Mouse (Mus musculus) forebrain, postnatal 0 days (tissue): Measurements from ENCODE around the gene Grb10. TPM values are rescaled to one million over a fixed set of nuclear protein-coding genes. Genes with fewer than 3 reads are reported as not detected.
A peak's percentile ranks its signal among the peaks of the same experiment; 100 is the strongest.

Experiments
- ATAC-seq: fragments of 200-750 bp; cut with Nextera tagmentation; 2 replicates; pipeline ENCODE4 v1.8.0; 2017; ENCODE audit warnings: mild to moderate bottlenecking, moderate library complexity
- DNase-seq: peaks from one replicate; pipeline ENCODE4 v3.0.0-alpha.2; 2015
- H3K27ac ChIP-seq: fragments of 300-500 bp; sonication (generic); 2 replicates; pipeline ENCODE4 v1.5.1; 2014; ENCODE audit warnings: low read depth, mild to moderate bottlenecking, antibody characterized with exemption, low read length, moderate library complexity, mixed read lengths
- H3K27me3 ChIP-seq: fragments of 300-500 bp; sonication (generic); 2 replicates; pipeline ENCODE4 v1.6.1; 2014; ENCODE audit warnings: mild to moderate bottlenecking, low read length, mixed read lengths; ENCODE audit not compliant: insufficient read depth
- H3K36me3 ChIP-seq: fragments of 300-500 bp; sonication (generic); 2 replicates; pipeline ENCODE4 v1.6.1; 2014; ENCODE audit warnings: mild to moderate bottlenecking, moderate library complexity; ENCODE audit not compliant: insufficient read depth
- H3K4me1 ChIP-seq: fragments of 300-500 bp; sonication (generic); 2 replicates; pipeline ENCODE4 v1.6.1; 2014; ENCODE audit warnings: antibody characterized with exemption; ENCODE audit not compliant: insufficient read depth
- H3K4me2 ChIP-seq: fragments of 300-500 bp; sonication (generic); 2 replicates; pipeline ENCODE4 v1.6.1; 2014; ENCODE audit warnings: low read depth, mild to moderate bottlenecking, moderate library complexity
- H3K4me3 ChIP-seq: fragments of 300-500 bp; sonication (generic); 2 replicates; pipeline ENCODE4 v1.5.1; 2014; ENCODE audit warnings: low read depth, low read length, mixed read lengths
- H3K9ac ChIP-seq: fragments of 300-500 bp; sonication (generic); 2 replicates; pipeline ENCODE4 v1.6.1; 2014; ENCODE audit warnings: mild to moderate bottlenecking
- H3K9me3 ChIP-seq: fragments of 300-500 bp; sonication (generic); 2 replicates; pipeline ENCODE4 v1.6.1; 2016; ENCODE audit warnings: low read length
- CTCF ChIP-seq: sonication (generic); IDR thresholded peaks from 2 replicates; pipeline ENCODE4 v1.5.1; 2016; ENCODE audit warnings: antibody characterized with exemption, control low read depth, low read depth
- WGBS: fragments of 180-500 bp; shearing (Covaris S2); extraction: QIAGEN DNeasy Blood & Tissue Kit; methylation state at CpG from one replicate; pipeline ENCODE4 v1.1.7; 2014; 5-methylcytosine and 5-hydroxymethylcytosine counted together
- polyA plus RNA-seq: library from polyadenylated mRNA; unstranded; fragments of >200 nt; fragmentation: Nextera tagmentation; extraction: Ambion mirVana; gene quantifications from 2 replicates; pipeline ENCODE4 v1.2.1, GENCODE M21; 2015
- total RNA-seq: library from RNA; depleted of rRNA; stranded (reverse); fragments of >200 nt; gene quantifications from 2 replicates; pipeline ENCODE4 v1.2.3, GENCODE M21; 2014

Grb10 gene
- total and polyA plus RNA-seq, 2 experiments from 2014 or later, result 32.7 to 80.3 TPM

GRCm38 (mm10) chr11:12048547-12049327 lies 10.3 kb upstream of the Grb10 start:
- no peak overlapping the region for H3K27ac ChIP-seq
- DNase-seq, result peak; percentile 43
- no peak overlapping the region for H3K4me2 ChIP-seq
- no peaks in the 10 kb centered on the region for H3K9me3 ChIP-seq
- 38% methylated on average over 2 of the region's 2 CpGs for WGBS
- H3K9ac ChIP-seq, result no peak overlapping the region
- ATAC-seq, result peak; percentile 36; the same call in 1 of the 2 replicates
- TF ChIP-seq CTCF, result no peak
- H3K27me3 ChIP-seq, result no peaks in the 10 kb centered on the region
- no peak overlapping the region for H3K4me3 ChIP-seq
- H3K36me3 ChIP-seq, result no peaks in the 10 kb centered on the region
- no peaks in the 10 kb centered on the region for H3K4me1 ChIP-seq

- H3K27ac ChIP-seq, result no peak overlapping the region
- no peak for ATAC-seq
- H3K4me1 ChIP-seq, result no peaks in the 10 kb centered on the region
- H3K36me3 ChIP-seq, result no peaks in the 10 kb centered on the region
- WGBS, result 69% methylated on average over 1 of the region's 1 CpGs
- TF ChIP-seq CTCF, result no peak
- H3K9ac ChIP-seq, result no peak overlapping the region
- no peak overlapping the region for H3K4me3 ChIP-seq
- H3K9me3 ChIP-seq, result no peaks in the 10 kb centered on the region
- DNase-seq, result no peak
- H3K4me2 ChIP-seq, result no peak overlapping the region
- H3K27me3 ChIP-seq, result 0 out of 2 replicates have a peak, but pooled peaks cover 2% of the 10 kb centered on the region
Measured at GRCm38 (mm10) chr11:12048135-12048534, 9.7 kb upstream of the Grb10 start.

- no peak for TF ChIP-seq CTCF
- H3K4me3 ChIP-seq, result no peak overlapping the region
- no peak overlapping the region for H3K9ac ChIP-seq
- H3K27ac ChIP-seq, result no peak overlapping the region
- whole genome bisulfite sequencing, result 58% methylated on average over 3 of the region's 3 CpGs
- no peak for DNase-seq
- no peak overlapping the region for H3K4me2 ChIP-seq
- H3K4me1 ChIP-seq, result no peaks in the 10 kb centered on the region
- peaks cover 23% of the 10 kb centered on the region for H3K27me3 ChIP-seq
- ATAC-seq, result no peak
- no peaks in the 10 kb centered on the region for H3K36me3 ChIP-seq
- no peaks in the 10 kb centered on the region for H3K9me3 ChIP-seq
Measured at GRCm38 (mm10) chr11:12044245-12044644, 5.8 kb upstream of the Grb10 start.

GRCm38 (mm10) chr11:12041787-12042186 lies 3.3 kb upstream of the Grb10 start:
- no peak for ATAC-seq
- H3K27ac ChIP-seq, result no peak overlapping the region
- no peaks in the 10 kb centered on the region for H3K36me3 ChIP-seq
- H3K27me3 ChIP-seq, result peaks cover 39% of the 10 kb centered on the region
- WGBS, result 70% methylated on average over 4 of the region's 4 CpGs
- H3K4me2 ChIP-seq, result no peak overlapping the region
- H3K4me3 ChIP-seq, result no peak overlapping the region
- no peak for DNase-seq
- no peaks in the 10 kb centered on the region for H3K4me1 ChIP-seq
- H3K9ac ChIP-seq, result no peak overlapping the region
- no peak for TF ChIP-seq CTCF
- no peaks in the 10 kb centered on the region for H3K9me3 ChIP-seq

GRCm38 (mm10) chr11:12041379-12041778 lies 2.9 kb upstream of the Grb10 start:
- ATAC-seq (no peak), DNase-seq (no peak)
- peaks cover 43% of the 10 kb centered on the region for H3K27me3 ChIP-seq
- no peak overlapping the region for H3K4me2 ChIP-seq
- H3K9ac ChIP-seq, result no peak overlapping the region
- H3K4me3 ChIP-seq, result no peak overlapping the region
- H3K36me3 ChIP-seq, result no peaks in the 10 kb centered on the region
- no peak for TF ChIP-seq CTCF
- H3K9me3 ChIP-seq, result no peaks in the 10 kb centered on the region
- H3K4me1 ChIP-seq, result no peaks in the 10 kb centered on the region
- no peak overlapping the region for H3K27ac ChIP-seq
- WGBS, result 85% methylated on average over 6 of the region's 6 CpGs

DNA sequence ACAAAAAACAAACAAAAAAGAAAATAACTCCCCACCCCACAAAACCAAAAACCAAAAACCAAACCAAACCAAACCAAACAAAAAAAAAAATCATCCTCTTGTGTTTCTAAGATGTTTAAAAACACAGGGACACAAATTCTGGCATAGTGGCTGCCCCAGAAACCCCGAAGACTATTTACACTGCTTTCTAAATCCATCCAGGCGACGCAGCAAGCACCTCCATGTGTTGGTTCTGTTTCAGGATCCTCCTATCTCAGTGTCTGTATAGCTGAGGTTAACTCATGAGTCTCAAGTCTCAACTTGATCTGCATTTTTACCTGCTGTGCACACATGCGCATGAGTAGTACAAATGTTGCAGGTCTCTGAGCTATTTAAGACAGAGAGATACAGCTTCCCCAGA lies 1.9 kb upstream of the Grb10 start:
- H3K4me3 ChIP-seq, result no peak overlapping the region
- ATAC-seq, result no peak
- H3K9ac ChIP-seq, result no peak overlapping the region
- H3K36me3 ChIP-seq, result no peaks in the 10 kb centered on the region
- H3K4me1 ChIP-seq, result no peaks in the 10 kb centered on the region
- DNase-seq, result no peak
- H3K4me2 ChIP-seq, result no peak overlapping the region
- 91% methylated on average over 4 of the region's 4 CpGs for WGBS
- H3K9me3 ChIP-seq, result no peaks in the 10 kb centered on the region
- no peak for TF ChIP-seq CTCF
- H3K27ac ChIP-seq, result no peak overlapping the region
- H3K27me3 ChIP-seq, result peaks cover 53% of the 10 kb centered on the region

GRCm38 (mm10) chr11:12039748-12040147 lies 1.3 kb upstream of the Grb10 start:
- H3K4me2 ChIP-seq, result no peak overlapping the region
- H3K4me1 ChIP-seq, result no peaks in the 10 kb centered on the region
- WGBS, result 58% methylated on average over 6 of the region's 6 CpGs
- H3K27me3 ChIP-seq, result peaks cover 59% of the 10 kb centered on the region
- ATAC-seq, result no peak
- H3K36me3 ChIP-seq, result no peaks in the 10 kb centered on the region
- no peak overlapping the region for H3K9ac ChIP-seq
- no peak for DNase-seq
- no peak overlapping the region for H3K4me3 ChIP-seq
- no peak overlapping the region for H3K27ac ChIP-seq
- H3K9me3 ChIP-seq, result no peaks in the 10 kb centered on the region
- TF ChIP-seq CTCF, result no peak
